Comparison of ENCODE assay signal across 17 mouse cellular contexts in genomic region chr5:57708396-57708795, GRCm38 (mm10). TPM values are rescaled to one million over a fixed set of nuclear protein-coding genes. Genes with fewer than 3 reads are reported as not detected.
DNase-seq lines count a peak whose midpoint lies in the region; TF ChIP-seq lines count a peak whose summit lies in the region.
"Had no signal": no experiment of that assay in that cellular context is flagged by ENCODE, and none has a peak within 500 bp of the region (broad histone marks: within the 10 kb centered on the region; RNA-seq: fewer than 3 reads in every experiment).

No protein-coding gene starts in this region.

- no peaks in the 10 kb centered on the region for H3K4me1 ChIP-seq in limb, embryonic 10.5 days
- H3K4me1 ChIP-seq: embryonic facial prominence, embryonic 10.5 days; embryonic facial prominence, embryonic 12.5 days; forebrain, embryonic 13.5 days; forebrain, embryonic 15.5 days had no signal

- no peak for TF ChIP-seq POLR2A in brain, embryonic 14.5 days (IDR thresholded peaks at IDR 0.05; ENCODE audit: borderline replicate concordance, extremely low read depth, insufficient read depth, insufficient read length, poor library complexity, severe bottlenecking)

- no peak overlapping the region for H3K27ac ChIP-seq in limb, embryonic 10.5 days
- H3K27ac ChIP-seq: embryonic facial prominence, embryonic 10.5 days; embryonic facial prominence, embryonic 12.5 days; forebrain, embryonic 13.5 days; forebrain, embryonic 15.5 days had no signal

- 96% methylated on average over 2 of the region's 2 CpGs for WGBS in limb, embryonic 10.5 days

- no peaks in the 10 kb centered on the region for H3K36me3 ChIP-seq in limb, embryonic 10.5 days
- H3K36me3 ChIP-seq: embryonic facial prominence, embryonic 10.5 days; embryonic facial prominence, embryonic 12.5 days; forebrain, embryonic 15.5 days had no signal

- intact Hi-C loops in left cerebral cortex, postnatal 4 days (cut with DNase I), result no loop called here
- intact Hi-C loops in left cerebral cortex, postnatal 36 days (cut with DNase I), result no loop called here

- DNase-seq in cerebellum, postnatal 14 days, result peak; percentile 83 to 86
- DNase-seq in cerebellum, adult 11 months, result no peak
- DNase-seq in left cerebral cortex, postnatal 4 days, result peak; percentile 62
- DNase-seq in left cerebral cortex, postnatal 36 days (ENCODE audit: low spot score in 2 of 2), result no peak
- peak; percentile 13 for DNase-seq in brain, embryonic 14.5 days (ENCODE audit: low read depth)
- no peak for DNase-seq in limb, embryonic 10.5 days (ENCODE audit: low spot score)
- DNase-seq: adrenal gland, adult 2 months; adrenal gland, postnatal 10 days; adrenal gland, postnatal 25 days; cerebellum, adult 18-20 months; cerebellum, adult 9-10 months; forebrain, postnatal 0 days had no signal

- TF ChIP-seq CTCF in brain, embryonic 14.5 days (IDR thresholded peaks at IDR 0.05; ENCODE audit: borderline replicate concordance, extremely low read depth, insufficient read depth, insufficient read length), result no peak

- H3K4me3 ChIP-seq in limb, embryonic 10.5 days, result no peak overlapping the region
- H3K4me3 ChIP-seq: embryonic facial prominence, embryonic 10.5 days; embryonic facial prominence, embryonic 12.5 days; forebrain, embryonic 13.5 days; forebrain, embryonic 15.5 days had no signal

- no peaks in the 10 kb centered on the region for H3K27me3 ChIP-seq in limb, embryonic 10.5 days (ENCODE audit: low read depth, poor library complexity, severe bottlenecking)
- H3K27me3 ChIP-seq: embryonic facial prominence, embryonic 12.5 days; forebrain, embryonic 13.5 days; forebrain, embryonic 15.5 days had no signal

- H3K9me3 ChIP-seq in limb, embryonic 10.5 days (replicated peaks), result no peaks in the 10 kb centered on the region
- H3K9me3 ChIP-seq: embryonic facial prominence, embryonic 10.5 days; embryonic facial prominence, embryonic 12.5 days; forebrain, embryonic 13.5 days; forebrain, embryonic 15.5 days had no signal

RNA-seq across cellular contexts. Expression of gene Pcdh7, which starts 9.4 kb away (rescaled TPM):
- total RNA-seq in left cerebral cortex, postnatal 4 days (2021), result 100 to 1,000 TPM; 118 to 136 TPM
- 100 to 1,000 TPM; 152 to 173 TPM for total RNA-seq in left cerebral cortex, postnatal 36 days (2021)
- 10.0 and 25.8 TPM in 2 replicates for polyA plus RNA-seq in brain, embryonic 14.5 days (2012; rRNA removed)
- 5.5 and 6.0 TPM in 2 replicates for polyA plus RNA-seq in limb, embryonic 10.5 days (2016; fragmentation: Nextera tagmentation; extraction: Ambion mirVana)
- total RNA-seq: MEL had no signal

Comparison
In these comparisons a context has a peak if more than half of its experiments do, and no peak if none do; other contexts are left out.
1. DNase-seq: peak in cerebellum, postnatal 14 days (2 of 2), left cerebral cortex, postnatal 4 days (single experiment) and brain, embryonic 14.5 days (single experiment); none in cerebellum, adult 11 months (single experiment), left cerebral cortex, postnatal 36 days (0 of 2) and limb, embryonic 10.5 days (single experiment).